Mouse (Mus musculus) liver, embryonic 16.5 days (tissue): ENCODE results near the gene Pdgfa. TPM values are rescaled to one million over a fixed set of nuclear protein-coding genes. Genes with fewer than 3 reads are reported as not detected.
A peak's percentile ranks its signal among the peaks of the same experiment; 100 is the strongest.

Experiments used
- ATAC-seq: fragments of 200-750 bp; cut with Nextera tagmentation; 2 replicates; pipeline ENCODE4 v1.8.0; 2017; ENCODE audit warnings: low read depth, mild to moderate bottlenecking, moderate number of reproducible peaks, moderate library complexity
- H3K27ac ChIP-seq: fragments of 300-500 bp; sonication (generic); 2 replicates; pipeline ENCODE4 v1.5.1; 2014; ENCODE audit warnings: mild to moderate bottlenecking, low read length
- H3K27me3 ChIP-seq: fragments of 300-500 bp; sonication (generic); 2 replicates; pipeline ENCODE4 v1.6.1; 2014; ENCODE audit warnings: low read depth, low read length, mixed read lengths; ENCODE audit not compliant: control insufficient read depth, insufficient read depth
- H3K36me3 ChIP-seq: fragments of 300-500 bp; sonication (generic); 2 replicates; pipeline ENCODE4 v1.6.1; 2014; ENCODE audit warnings: mild to moderate bottlenecking; ENCODE audit not compliant: control insufficient read depth, insufficient read depth
- H3K4me1 ChIP-seq: fragments of 300-500 bp; sonication (generic); 2 replicates; pipeline ENCODE4 v1.6.1; 2014; ENCODE audit warnings: low read depth, low read length, mixed read lengths; ENCODE audit not compliant: control insufficient read depth
- H3K4me2 ChIP-seq: fragments of 300-500 bp; sonication (generic); 2 replicates; pipeline ENCODE4 v1.6.1; 2014; ENCODE audit warnings: low read depth, low read length, mixed read lengths
- H3K4me3 ChIP-seq: fragments of 300-500 bp; sonication (generic); 2 replicates; pipeline ENCODE4 v1.5.1; 2014; ENCODE audit warnings: low read depth, mild to moderate bottlenecking, low read length
- H3K9ac ChIP-seq: fragments of 300-500 bp; sonication (generic); 2 replicates; pipeline ENCODE4 v1.6.1; 2014; ENCODE audit warnings: low read depth, low read length
- H3K9me3 ChIP-seq: fragments of 300-500 bp; sonication (generic); replicated peaks from 2 replicates; pipeline ENCODE4 v1.6.1; 2016; ENCODE audit warnings: low read length; ENCODE audit not compliant: control insufficient read depth
- WGBS: fragments of 180-500 bp; shearing (Covaris S2); extraction: QIAGEN DNeasy Blood & Tissue Kit; methylation state at CpG from one replicate; pipeline ENCODE4 v1.1.7; 2014; ENCODE audit not compliant: insufficient replicate concordance; 5-methylcytosine and 5-hydroxymethylcytosine counted together
- polyA plus RNA-seq: library from polyadenylated mRNA; unstranded; fragments of >200 nt; fragmentation: Nextera tagmentation; extraction: Ambion mirVana; gene quantifications from 2 replicates; pipeline ENCODE4 v1.2.1, GENCODE M21; 2015

Pdgfa gene
- polyA plus RNA-seq, 1 experiment from 2014 or later = 3.1 TPM

DNA sequence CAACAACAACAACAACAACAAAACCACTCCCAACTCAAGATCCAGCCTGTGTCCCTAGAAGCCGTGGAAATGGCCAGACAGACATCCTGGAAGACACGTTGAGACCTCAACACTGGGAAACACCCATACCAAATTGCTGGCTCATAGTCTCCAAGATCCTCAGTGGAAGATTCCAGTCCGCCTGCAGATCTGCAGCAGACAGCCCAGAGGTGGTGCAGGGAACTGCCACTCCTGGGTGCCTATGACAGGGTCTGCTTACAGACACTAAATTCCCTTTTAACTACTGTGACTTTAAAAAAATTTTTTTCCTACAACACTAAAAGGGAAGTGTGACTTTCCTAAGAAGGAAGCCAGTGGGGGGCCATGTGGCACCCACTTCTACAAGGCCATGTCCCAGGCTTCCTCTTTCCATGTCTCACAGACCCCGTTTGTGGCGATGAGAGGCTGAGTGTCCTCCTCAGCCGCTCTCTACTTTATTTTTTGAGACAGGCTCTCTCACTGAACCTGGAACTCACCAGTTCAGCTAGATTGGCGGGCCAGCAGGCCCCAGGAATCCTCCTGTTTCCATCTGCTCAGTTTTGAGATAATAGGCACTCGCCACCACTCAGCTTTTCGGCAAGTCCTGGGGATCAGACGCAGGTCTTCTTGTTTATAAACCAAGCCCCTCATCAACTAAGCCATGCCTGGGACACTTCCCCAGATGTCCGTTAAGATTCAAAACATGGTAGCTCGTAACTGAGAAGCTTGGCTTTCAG is 27.4 kb upstream of the Pdgfa start:
- H3K4me1 ChIP-seq = peaks cover 5% of the 10 kb centered on the region
- no peaks in the 10 kb centered on the region for H3K27me3 ChIP-seq
- H3K36me3 ChIP-seq = no peaks in the 10 kb centered on the region
- H3K9ac ChIP-seq = no peak overlapping the region
- no peak overlapping the region for H3K27ac ChIP-seq
- H3K4me2 ChIP-seq = no peak overlapping the region
- no peak overlapping the region for H3K4me3 ChIP-seq
- H3K9me3 ChIP-seq = no peaks in the 10 kb centered on the region
- ATAC-seq = peak; percentile 53; the same call in 1 of the 2 replicates
- WGBS = 25% methylated on average over 12 of the region's 12 CpGs

DNA sequence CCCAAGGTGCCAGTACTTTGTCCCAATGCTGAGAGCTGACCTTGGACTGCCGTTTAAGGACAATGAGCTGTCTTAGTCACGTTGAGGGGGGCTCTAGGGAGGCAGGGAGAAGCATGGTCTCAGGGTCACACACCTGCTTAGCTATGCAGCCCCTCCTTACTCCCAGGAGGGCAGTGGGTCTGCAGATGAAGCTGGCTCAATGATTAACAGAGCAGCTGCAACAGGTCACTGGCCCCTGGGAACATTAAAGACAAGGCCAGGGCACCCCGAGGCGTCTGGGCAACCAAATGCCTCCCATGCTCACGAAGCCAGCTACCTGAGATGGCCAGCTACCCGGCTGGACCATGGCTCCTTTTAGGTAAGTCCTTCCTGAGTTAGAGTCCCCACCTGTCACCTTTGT is 23.4 kb upstream of the Pdgfa start:
- ATAC-seq = no peak
- Histone ChIP-seq H3K27ac (no peak overlapping the region), H3K4me3 (no peak overlapping the region), H3K9ac (no peak overlapping the region), H3K9me3 (no peaks in the 10 kb centered on the region), H3K27me3 (no peaks in the 10 kb centered on the region), H3K4me1 (peaks cover 5% of the 10 kb centered on the region), H3K36me3 (no peaks in the 10 kb centered on the region), H3K4me2 (no peak overlapping the region)
- 43% methylated on average over 6 of the region's 6 CpGs for WGBS

GRCm38 (mm10) chr5:139017371-139018124 is 20.4 kb upstream of the Pdgfa start:
- Histone ChIP-seq H3K4me3 (no peak overlapping the region), H3K9ac (no peak overlapping the region), H3K4me2 (no peak overlapping the region), H3K4me1 (peaks cover 5% of the 10 kb centered on the region), H3K27ac (no peak overlapping the region), H3K36me3 (no peaks in the 10 kb centered on the region), H3K27me3 (no peaks in the 10 kb centered on the region), H3K9me3 (no peaks in the 10 kb centered on the region)
- 54% methylated on average over 15 of the region's 15 CpGs for WGBS
- ATAC-seq = peak; percentile 75

DNA sequence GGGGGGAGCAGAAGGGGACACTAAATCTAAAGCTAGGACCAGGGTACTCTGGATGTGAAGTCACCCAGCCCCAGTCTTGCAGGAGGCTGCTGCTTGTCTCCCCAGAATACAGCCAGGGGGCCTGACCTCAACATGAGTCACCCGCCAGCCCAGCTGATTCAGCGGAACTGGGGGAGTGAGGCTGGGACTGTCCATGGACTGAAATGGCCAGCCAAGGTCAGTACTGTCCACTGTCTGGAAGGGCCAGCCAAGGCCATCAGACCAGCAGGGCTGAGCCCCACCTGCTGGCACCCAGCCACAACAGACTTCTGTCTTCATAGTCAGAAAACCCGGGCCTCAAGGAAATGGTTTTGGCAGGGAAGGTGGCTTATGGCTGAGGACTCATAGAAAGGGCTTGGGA is 17.9 kb upstream of the Pdgfa start:
- H3K27me3 ChIP-seq = no peaks in the 10 kb centered on the region
- no peak overlapping the region for H3K4me2 ChIP-seq
- H3K9me3 ChIP-seq = no peaks in the 10 kb centered on the region
- H3K36me3 ChIP-seq = no peaks in the 10 kb centered on the region
- WGBS = 51% methylated on average over 3 of the region's 3 CpGs
- no peaks in the 10 kb centered on the region; the same call in 1 of the 2 replicates for H3K4me1 ChIP-seq
- ATAC-seq = peak; percentile 65
- H3K9ac ChIP-seq = no peak overlapping the region
- H3K27ac ChIP-seq = no peak overlapping the region
- H3K4me3 ChIP-seq = no peak overlapping the region

DNA sequence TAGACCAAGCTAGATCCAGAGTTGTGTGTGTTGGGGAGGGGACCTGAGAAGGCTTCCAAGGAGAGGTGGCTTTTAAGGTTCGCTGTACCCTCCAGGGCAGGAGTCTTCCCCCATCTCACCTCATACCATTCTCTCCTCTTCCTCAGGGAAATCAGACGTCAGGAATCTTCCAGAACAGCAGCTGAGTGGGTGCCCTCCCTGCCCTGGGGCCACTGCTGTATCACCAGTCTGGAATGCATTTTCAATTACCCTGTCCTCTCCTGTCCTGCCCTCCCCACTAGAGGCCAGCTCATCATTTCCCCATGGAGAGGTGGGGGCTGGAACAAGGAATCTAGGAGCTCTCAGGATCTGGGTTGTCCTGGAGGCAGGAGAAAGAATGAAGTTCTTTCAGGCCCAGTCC is 13.5 kb upstream of the Pdgfa start:
- H3K4me3 ChIP-seq = no peak overlapping the region
- WGBS = 34% methylated on average over 2 of the region's 2 CpGs
- H3K4me1 ChIP-seq = no peaks in the 10 kb centered on the region
- no peak overlapping the region for H3K27ac ChIP-seq
- H3K9ac ChIP-seq = no peak overlapping the region
- no peaks in the 10 kb centered on the region for H3K9me3 ChIP-seq
- no peaks in the 10 kb centered on the region for H3K36me3 ChIP-seq
- no peaks in the 10 kb centered on the region for H3K27me3 ChIP-seq
- ATAC-seq = no peak
- H3K4me2 ChIP-seq = no peak overlapping the region

GRCm38 (mm10) chr5:139007141-139007775 is 10.1 kb upstream of the Pdgfa start:
- no peak for ATAC-seq
- 42% methylated on average over 4 of the region's 4 CpGs for WGBS
- Histone ChIP-seq H3K9me3 (no peaks in the 10 kb centered on the region), H3K9ac (no peak overlapping the region), H3K4me1 (no peaks in the 10 kb centered on the region), H3K4me2 (no peak overlapping the region), H3K36me3 (no peaks in the 10 kb centered on the region), H3K27ac (no peak overlapping the region), H3K27me3 (no peaks in the 10 kb centered on the region; the same call in 1 of the 2 replicates), H3K4me3 (no peak overlapping the region)

DNA sequence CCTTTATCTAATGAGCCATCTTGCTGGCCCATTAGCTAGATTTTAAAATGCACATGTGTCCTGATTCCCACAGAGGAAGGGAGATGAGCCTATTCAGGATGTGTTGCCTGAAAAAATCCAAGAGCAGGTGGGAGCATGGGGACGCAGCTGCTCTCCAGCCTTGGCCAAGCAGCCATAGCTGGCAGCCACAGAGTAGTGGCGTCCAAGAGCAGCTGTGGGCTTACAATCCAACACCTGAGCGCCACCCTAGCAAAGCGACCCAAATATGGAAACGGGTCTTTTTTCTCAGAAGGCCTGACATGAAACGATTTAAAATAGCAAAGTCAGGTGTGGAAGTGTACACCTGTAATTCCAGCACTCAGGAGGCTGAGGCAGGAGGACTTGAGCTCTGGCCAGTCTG is 7.4 kb upstream of the Pdgfa start:
- Histone ChIP-seq H3K4me2 (no peak overlapping the region), H3K4me1 (no peaks in the 10 kb centered on the region)
- WGBS = 53% methylated on average over 6 of the region's 6 CpGs

DNA sequence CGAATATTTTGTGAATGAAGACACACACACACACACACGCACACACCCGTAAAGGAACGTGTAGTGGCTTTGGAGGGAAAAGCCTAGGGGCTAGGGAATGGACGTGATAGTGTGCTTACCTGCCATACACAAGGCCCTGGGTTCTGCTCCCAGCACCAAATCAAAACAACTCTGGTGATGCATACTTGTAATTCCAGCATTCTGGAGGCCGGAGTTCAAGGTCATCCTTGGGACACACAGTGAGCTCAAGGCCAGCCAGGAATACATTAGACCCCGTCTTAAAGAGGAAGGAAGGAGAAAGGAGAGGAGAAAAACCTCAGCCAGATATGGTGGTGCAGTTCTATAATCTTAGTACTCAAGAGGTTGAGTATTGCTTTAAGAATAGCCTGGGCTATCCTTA is 2.5 kb upstream of the Pdgfa start:
- H3K36me3 ChIP-seq = no peaks in the 10 kb centered on the region
- H3K4me1 ChIP-seq = peaks cover 15% of the 10 kb centered on the region
- 50% methylated on average over 7 of the region's 7 CpGs for WGBS
- no peak for ATAC-seq
- H3K27me3 ChIP-seq = peaks cover 51% of the 10 kb centered on the region
- H3K4me3 ChIP-seq = no peak overlapping the region
- no peaks in the 10 kb centered on the region for H3K9me3 ChIP-seq
- H3K9ac ChIP-seq = no peak overlapping the region
- no peak overlapping the region for H3K27ac ChIP-seq
- no peak overlapping the region for H3K4me2 ChIP-seq

More for the DNA sequence above, 7.4 kb upstream of the Pdgfa start:
- Histone ChIP-seq H3K36me3 (no peaks in the 10 kb centered on the region), H3K27ac (no peak overlapping the region), H3K4me3 (no peak overlapping the region), H3K9ac (no peak overlapping the region), H3K9me3 (no peaks in the 10 kb centered on the region), H3K27me3 (peaks cover 2% of the 10 kb centered on the region)
- no peak for ATAC-seq
